Mouse (Mus musculus) T-helper 1 cell (primary cell): ENCODE results near the gene Tekt4.

Experiments used
- in situ Hi-C: fragments of 300-600 bp; cut with MboI, MseI; formaldehyde crosslinking; loops from one replicate; pipeline ENCODE4 v1.15.1; 2025; ENCODE audit warnings: high pct_unique_total_duplicates

Tekt4 gene

GRCm38 (mm10) chr17:25474330-25475077 lies 20.1 kb downstream of the Tekt4 start:
- in situ Hi-C loops = loop anchor here (5.0 kb wide), 2 partner anchors 72 to 223 kb away; no protein-coding TSS in a partner anchor

GRCm38 (mm10) chr17:25475946-25476744 lies 21.7 kb downstream of the Tekt4 start:
- in situ Hi-C loops = loop anchor here (5.0 kb wide), 1 partner anchor 221 kb away; no protein-coding TSS in a partner anchor

- in situ Hi-C loops = no loop called here
Observed at GRCm38 (mm10) chr17:25480152-25480551, 25.7 kb downstream of the Tekt4 start.

GRCm38 (mm10) chr17:25480820-25481219 lies 26.4 kb downstream of the Tekt4 start:
- in situ Hi-C loops = no loop called here

- in situ Hi-C loops = no loop called here
Observed at GRCm38 (mm10) chr17:25482092-25482491, 27.7 kb downstream of the Tekt4 start.

- in situ Hi-C loops = no loop called here
Observed at GRCm38 (mm10) chr17:25497013-25497412, 42.6 kb downstream of the Tekt4 start, which contains the start of gene Sstr5. Gene Sstr5, minus strand, starts transcription at chr17:25497288.

- in situ Hi-C loops = no loop called here
Observed at GRCm38 (mm10) chr17:25502599-25502998, 48.2 kb downstream of the Tekt4 start.

- in situ Hi-C loops = no loop called here
Observed at GRCm38 (mm10) chr17:25507799-25508198, 53.4 kb downstream of the Tekt4 start.

- in situ Hi-C loops = no loop called here
Observed at GRCm38 (mm10) chr17:25508860-25509577, 54.6 kb downstream of the Tekt4 start.

GRCm38 (mm10) chr17:25510074-25510830 lies 55.8 kb downstream of the Tekt4 start:
- in situ Hi-C loops = loop anchor here (5.0 to 10.0 kb wide), 2 partner anchors 87 to 435 kb away; no protein-coding TSS in a partner anchor

- in situ Hi-C loops = loop anchor here (5.0 to 10.0 kb wide), 2 partner anchors 85 to 437 kb away; no protein-coding TSS in a partner anchor
Observed at GRCm38 (mm10) chr17:25511876-25512275, 57.5 kb downstream of the Tekt4 start.

- in situ Hi-C loops = loop anchor here (5.0 to 10.0 kb wide), 2 partner anchors 83 to 439 kb away; no protein-coding TSS in a partner anchor
Observed at GRCm38 (mm10) chr17:25514055-25514454, 59.6 kb downstream of the Tekt4 start.

- in situ Hi-C loops = loop anchor here (10.0 kb wide), 1 partner anchor 442 kb away; no protein-coding TSS in a partner anchor
Observed at GRCm38 (mm10) chr17:25516315-25516714, 61.9 kb downstream of the Tekt4 start.

GRCm38 (mm10) chr17:25518144-25518543 lies 63.7 kb downstream of the Tekt4 start:
- in situ Hi-C loops = loop anchor here (10.0 kb wide), 1 partner anchor 443 kb away; no protein-coding TSS in a partner anchor

GRCm38 (mm10) chr17:25519511-25519910 lies 65.1 kb downstream of the Tekt4 start:
- in situ Hi-C loops = loop anchor here (10.0 kb wide), 1 partner anchor 445 kb away; no protein-coding TSS in a partner anchor

GRCm38 (mm10) chr17:25520492-25520891 lies 66.1 kb downstream of the Tekt4 start:
- in situ Hi-C loops = no loop called here

- in situ Hi-C loops = no loop called here
Observed at GRCm38 (mm10) chr17:25522080-25522479, 67.7 kb downstream of the Tekt4 start.
